Mouse (Mus musculus) retina, adult 2 months (tissue): ENCODE measurements around the gene Ext2.
A peak's percentile ranks its signal among the peaks of the same experiment; 100 is the strongest.

Source experiments
- DNase-seq: peaks from one replicate; pipeline ENCODE4 v3.0.0-alpha.2; 2012; ENCODE audit warnings: low read depth, low spot score

Gene Ext2

DNA sequence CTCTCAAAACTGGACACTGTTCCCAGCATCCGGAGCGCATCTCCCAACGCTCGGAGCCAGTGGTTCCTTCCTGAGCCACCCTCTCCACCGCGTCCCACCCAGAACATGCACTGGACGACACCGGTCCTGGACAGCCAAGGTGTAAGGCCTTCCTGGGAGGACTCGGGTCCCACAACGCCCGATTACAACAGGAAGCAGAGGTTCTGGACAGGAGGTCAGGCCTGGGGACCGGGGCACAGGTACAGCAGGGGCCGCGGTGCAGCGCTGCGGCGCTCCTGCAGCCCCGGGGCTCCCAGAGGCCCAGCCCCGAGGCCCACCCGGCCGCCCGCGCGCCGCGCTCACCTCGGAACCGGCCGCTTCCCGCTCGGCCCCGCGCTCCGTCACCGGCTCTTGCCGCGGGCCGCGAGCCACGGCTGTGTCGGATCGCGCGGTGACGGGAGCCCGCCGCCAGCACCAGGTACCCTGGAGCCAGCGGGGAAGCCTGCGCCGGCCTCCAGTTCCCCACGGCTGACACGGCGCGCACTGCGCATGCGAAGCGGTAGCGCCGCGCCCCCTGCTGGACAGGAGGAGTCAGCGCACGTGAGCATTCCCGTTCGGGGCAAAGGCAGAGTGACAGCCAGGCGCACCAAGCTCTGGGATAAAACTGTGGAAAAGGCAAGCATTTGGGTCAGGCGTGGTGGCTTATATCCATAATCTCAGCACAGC, at the start of gene Ext2:
TSS of gene Ext2 (minus strand) at position 524 of the 705 bp plus-strand sequence.
- DNase-seq = peak; percentile 73

DNA sequence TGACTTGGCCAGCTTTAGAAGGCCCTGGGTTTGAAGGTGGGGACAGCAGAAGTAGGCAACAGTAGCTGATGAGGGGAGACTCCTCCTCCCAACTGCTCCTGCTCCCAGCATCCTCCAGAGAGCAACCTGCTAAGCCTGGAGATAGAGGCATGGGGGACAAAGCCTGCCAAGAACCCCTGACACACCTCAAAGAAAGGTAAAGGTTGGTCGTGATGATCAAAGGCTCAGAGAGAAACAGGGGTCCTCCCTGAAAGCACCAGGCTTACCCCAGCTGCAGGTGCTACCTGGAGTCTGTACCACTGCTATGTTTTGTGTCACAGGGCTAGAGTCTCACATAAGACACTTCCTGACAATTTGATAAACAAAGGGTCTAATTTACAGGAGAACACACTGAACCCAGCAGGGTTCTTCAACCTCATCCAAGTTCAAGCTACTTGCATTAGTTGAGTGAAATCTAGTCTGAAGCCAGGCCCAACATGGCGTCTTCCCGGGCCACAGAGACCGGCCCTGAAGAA, 49.1 kb upstream of the Ext2 start:
- DNase-seq = no peak

GRCm38 (mm10) chr2:93870842-93871241, 48.5 kb upstream of the Ext2 start:
- DNase-seq = peak; percentile 48

DNA sequence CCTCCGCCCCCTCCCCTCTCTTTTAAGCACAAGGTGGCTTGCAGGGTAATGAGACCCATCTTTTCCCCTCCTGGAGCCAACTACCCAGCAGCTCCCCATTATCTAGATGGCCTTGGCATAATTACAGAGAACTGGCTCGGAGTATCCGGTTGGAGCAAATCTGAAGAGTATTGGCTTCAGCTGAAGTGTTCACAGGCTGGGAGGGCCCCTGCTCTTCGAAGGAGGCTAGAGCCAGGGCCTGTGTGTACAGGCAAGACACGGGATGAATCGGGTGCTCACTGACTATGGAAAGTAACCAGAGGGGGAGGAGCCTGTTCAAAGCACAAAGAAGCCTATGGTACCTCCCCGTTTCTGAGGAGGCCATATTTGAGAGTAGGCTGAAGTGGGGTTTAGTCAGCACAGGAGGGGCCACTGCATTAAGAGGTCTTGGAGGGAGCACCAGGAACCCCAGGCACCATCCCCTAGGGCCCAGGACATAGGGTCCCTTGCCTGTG, 46.8 kb upstream of the Ext2 start, which contains the start of gene Accsl:
TSS of gene Accsl (minus strand) at position 51 of the 494 bp plus-strand sequence.
- DNase-seq = no peak

DNA sequence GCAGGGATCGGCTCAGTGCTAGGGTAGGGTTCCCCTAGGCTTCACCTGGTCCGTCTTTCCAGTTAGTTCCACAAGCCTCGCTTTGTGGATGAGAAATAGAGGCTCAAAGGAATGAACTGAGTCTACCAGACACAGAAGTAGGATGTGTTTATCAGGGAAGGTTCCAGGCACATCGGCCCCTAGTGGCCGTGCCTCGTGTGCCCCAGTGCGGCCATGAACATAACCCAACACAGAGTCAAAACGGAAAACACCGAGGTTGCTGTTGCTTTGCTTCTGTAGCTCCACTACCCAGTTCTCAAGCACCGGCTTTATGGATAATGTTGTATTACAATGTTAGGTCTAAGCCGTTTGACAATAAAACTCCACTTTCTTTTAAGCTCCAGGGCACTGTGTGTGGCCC, 46.2 kb upstream of the Ext2 start:
- DNase-seq = no peak

- no peak for DNase-seq
These were observed 40.9 kb upstream of the Ext2 start for GRCm38 (mm10) chr2:93863229-93863628.

GRCm38 (mm10) chr2:93858845-93859244, 36.5 kb upstream of the Ext2 start:
- DNase-seq = no peak

DNA sequence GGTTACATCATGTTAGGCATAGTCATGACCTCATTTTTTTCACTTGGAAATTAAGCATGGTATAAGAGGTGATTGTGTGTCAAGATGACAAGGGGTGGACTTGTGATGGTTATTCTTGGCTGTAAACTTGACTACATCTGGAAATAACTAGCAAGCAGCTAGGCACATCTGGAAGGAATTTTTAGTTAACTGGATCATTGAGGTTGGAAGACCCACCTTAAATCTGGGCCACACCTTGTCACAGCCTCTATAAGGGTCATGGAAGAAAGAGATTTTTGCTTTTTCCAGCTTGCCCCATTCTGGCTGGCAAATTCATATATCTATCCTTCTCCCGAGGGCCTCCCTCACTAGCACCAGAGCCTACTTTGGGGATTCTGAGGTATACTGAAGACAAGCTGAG, 28.9 kb upstream of the Ext2 start:
- no peak for DNase-seq

DNA sequence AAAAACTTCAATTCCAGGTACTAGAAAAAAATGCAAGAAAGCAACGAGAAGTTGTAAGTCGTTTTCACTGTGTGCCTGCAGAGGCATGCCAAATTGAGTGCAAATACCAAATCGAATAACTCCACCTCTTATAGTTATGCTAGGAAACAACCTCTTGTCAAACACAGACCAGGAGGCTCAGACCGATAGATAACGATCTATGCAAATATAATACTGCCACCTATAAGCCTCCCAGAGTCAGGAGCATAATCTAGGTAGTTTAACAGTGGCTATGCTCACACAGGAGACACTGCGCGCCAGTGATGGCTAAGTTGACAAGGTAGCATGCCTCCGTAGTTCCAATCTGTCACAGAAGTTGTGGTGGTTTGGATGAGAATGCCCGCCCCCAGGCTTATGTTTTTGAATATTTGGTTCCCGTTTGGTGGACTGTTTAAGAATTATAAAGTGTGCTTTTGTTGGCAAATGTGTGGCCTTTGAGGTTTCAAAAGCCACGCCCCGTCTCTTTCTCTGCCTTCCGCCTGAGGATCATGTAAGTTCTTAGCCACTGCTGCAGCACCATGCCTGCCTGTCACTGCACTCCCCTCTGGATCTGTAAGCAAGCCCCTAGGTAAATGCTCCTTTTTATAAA, 28.1 kb upstream of the Ext2 start:
- no peak for DNase-seq

DNA sequence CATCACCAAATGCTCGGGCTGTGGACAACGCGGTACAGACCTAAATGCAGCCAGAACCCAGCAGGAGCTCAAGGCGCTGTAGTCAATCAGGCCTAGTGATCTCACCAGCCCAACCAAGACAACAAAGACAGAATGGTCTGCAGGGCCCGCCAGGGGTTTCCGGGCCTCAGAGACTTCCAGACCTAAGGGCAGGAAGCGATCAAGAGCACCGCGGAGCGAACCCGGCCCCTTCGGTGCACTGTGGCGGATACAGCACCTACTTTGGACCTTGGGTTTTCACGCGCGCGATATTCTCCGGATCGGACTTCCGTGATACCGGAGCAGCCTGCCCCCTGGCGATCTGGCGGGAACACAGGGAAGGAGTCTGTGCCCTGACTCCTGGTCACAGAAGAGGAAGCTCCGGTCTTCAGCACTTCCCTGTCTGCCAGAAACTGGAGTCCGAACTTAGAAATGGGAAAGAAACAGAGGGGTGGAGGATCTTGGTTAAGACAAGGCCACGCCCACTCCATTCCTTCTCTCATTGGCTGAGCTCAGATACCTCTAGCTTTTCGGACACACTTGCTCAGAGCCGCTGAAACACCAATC, 27.2 kb upstream of the Ext2 start, which contains the start of gene Accs:
TSS of gene Accs (minus strand) at position 439 of the 585 bp plus-strand sequence.
- peak; percentile 42 for DNase-seq

- DNase-seq = no peak
These were observed 19.0 kb upstream of the Ext2 start for GRCm38 (mm10) chr2:93841349-93841748.

GRCm38 (mm10) chr2:93840109-93840508, 17.7 kb upstream of the Ext2 start:
- DNase-seq = no peak

DNA sequence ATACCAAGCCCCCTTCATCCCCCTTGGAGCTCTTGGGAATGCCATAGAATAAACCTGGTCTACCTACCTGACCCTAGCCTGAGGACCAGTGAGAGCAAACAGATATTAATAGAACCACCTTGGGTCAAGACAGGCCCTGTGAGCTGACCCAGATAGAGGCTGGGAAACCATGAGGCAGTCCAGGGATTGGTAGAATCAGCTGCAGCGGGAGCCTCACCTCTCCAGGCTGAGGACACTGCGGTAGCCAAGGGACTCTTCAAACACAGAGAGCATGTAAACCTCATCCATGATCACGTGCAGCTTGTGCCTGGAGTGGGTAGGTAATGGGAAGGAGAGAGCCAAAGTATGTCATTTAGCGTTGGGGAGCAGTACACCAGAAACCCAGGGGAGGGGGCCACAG, 16.6 kb upstream of the Ext2 start:
- DNase-seq = no peak

- DNase-seq = no peak
These were observed 13.9 kb upstream of the Ext2 start for GRCm38 (mm10) chr2:93836232-93836785.

DNA sequence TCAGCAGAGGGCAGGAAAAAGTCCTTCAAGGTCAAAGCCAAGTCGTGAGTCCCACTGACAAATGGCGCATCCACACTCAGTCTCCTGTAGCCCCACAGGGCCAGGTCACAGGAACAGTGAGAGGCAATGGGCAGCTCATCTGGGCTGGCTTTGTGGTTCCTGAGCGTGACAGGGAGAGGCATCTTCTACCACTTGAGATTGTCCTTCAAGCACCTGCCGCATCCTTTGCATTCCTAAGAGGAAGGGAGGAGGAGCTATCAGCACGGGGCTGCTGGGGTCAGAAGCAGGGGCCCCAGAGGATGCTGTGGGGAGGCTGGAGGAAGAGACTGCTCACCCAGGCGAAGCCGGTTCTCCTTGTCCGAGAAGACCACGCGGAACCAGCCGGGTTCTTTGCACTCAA, 13.2 kb upstream of the Ext2 start:
- DNase-seq = no peak

- DNase-seq = peak; percentile 83
These were observed 1.2 kb upstream of the Ext2 start for GRCm38 (mm10) chr2:93823519-93823918.

GRCm38 (mm10) chr2:93817791-93818190, 4.6 kb downstream of the Ext2 start:
- no peak for DNase-seq

DNA sequence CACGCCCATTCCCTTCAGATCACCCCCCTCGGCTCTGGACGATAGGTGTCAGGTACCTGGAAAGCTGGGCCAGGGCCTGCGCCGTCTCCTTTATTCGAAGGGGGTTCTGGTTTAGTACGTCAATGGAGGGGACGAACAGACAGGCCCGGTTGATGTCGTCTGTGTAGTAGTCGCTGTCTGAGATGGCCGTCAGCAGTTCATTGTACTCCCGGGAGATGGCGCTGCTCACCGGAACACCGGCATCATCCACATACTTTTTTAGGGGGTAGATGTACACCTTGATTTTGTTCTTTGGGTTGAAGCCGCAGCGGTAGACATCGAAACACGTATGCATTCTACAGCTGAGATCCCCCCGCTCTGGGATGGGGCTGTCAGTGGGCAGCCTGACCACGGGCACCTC, 9.0 kb downstream of the Ext2 start:
- DNase-seq = no peak

DNA sequence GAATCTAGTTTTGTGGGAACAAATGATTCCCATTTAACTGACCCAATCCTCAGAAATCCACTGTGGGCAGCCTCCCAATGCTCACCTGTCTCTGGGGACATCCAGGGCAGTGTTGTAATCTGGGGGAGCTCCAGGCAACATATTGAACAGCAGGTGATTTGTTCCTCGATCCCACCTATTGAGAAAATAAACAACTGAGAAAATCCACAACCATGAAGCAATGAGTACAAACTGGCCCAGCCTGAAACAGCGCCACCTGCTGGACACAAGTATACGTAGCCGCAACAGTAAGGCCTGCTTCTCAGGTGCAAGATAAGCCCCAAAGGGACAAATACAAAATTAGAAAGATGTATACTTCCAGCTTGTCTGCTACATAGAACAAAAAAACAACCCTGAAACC, 10.6 kb downstream of the Ext2 start:
- DNase-seq = no peak

GRCm38 (mm10) chr2:93809931-93810330, 12.4 kb downstream of the Ext2 start:
- no peak for DNase-seq

GRCm38 (mm10) chr2:93808071-93808470, 14.3 kb downstream of the Ext2 start:
- DNase-seq = no peak

GRCm38 (mm10) chr2:93807440-93807839, 14.9 kb downstream of the Ext2 start:
- no peak for DNase-seq
